Mouse (Mus musculus): ENCODE data around the gene Hoxd9.

Gene Hoxd9

DNA sequence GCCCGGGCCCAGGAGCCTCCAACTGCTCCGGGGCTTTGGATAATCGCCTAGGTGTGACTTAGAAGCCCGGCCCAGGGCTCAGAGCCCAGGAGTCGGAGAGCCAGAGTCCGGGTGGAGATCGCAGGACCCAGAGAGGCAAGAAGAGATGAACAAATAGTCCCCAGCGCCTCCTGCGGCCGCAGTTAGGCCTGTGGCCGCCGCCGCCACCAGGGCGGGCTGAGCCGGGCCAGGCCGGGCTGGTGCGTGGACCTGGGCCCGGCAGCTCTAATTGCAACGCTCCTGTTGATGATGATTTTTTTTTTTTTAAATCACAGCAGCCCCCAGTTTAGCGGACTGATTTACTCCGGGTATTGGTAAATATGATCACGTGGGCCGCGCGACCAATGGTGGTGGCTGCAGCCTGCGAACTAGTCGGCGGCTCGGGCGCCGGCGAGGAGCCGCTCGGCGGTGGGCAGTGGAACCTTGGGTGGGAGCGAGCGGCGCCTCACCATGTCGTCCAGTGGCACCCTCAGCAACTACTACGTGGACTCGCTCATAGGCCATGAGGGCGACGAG, at the start of gene Hoxd9:
Gene Hoxd9, plus strand, starts transcription at position 161 of the 555 bp plus-strand sequence.
- no peak for DNase-seq (ENCODE audit: low read depth)

DNA sequence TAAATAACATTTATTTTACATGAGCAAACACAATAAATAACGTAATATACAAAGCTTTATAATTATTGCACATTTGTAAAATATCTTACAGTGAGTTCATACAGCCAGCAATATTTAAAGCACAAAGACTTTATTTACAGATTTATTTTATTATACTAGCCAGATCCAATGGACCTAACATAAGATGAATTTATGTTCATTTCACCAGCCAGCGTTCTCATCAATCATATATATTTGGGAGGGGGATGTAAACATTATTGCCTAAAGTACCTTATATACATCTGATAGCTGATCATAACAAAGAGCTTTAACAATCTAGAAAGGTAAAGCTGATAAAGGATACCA, 44.6 kb upstream of the Hoxd9 start:
- no peak for DNase-seq (ENCODE audit: low read depth)

DNA sequence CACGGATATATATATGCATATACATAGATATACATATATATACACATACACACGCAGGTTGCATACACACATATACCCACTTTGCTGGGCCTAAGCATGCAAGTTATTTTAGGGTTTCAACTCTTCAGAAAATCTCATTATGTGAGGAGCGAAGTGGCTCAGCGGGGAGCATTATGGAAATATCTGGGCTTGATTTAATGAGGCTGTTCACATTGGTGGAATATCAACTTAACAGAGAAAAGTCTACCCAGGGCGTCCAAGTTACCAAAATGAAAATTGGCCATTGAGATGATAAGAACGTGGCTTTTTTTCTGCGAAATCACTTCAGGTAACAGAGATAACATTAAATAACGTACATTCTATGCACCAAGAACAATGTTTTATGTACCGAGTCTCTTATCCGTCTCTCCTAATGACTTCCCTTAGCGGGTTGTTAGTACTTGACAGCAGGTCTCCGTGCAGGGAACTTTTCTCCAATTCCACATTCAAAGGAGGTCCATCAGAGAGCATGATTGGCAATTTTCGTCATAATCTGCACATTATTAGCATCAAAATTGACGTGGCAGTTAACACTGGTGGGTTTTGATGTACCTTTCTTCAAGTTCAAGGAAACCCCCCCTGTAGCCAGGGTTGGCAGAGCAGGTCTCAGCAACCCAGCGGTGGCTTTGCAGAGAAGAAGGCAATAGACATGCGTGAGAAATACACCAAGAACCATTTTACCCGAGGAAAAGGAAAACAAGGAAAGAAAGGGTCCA, 43.6 kb upstream of the Hoxd9 start:
- no peak for DNase-seq (ENCODE audit: low read depth)

DNA sequence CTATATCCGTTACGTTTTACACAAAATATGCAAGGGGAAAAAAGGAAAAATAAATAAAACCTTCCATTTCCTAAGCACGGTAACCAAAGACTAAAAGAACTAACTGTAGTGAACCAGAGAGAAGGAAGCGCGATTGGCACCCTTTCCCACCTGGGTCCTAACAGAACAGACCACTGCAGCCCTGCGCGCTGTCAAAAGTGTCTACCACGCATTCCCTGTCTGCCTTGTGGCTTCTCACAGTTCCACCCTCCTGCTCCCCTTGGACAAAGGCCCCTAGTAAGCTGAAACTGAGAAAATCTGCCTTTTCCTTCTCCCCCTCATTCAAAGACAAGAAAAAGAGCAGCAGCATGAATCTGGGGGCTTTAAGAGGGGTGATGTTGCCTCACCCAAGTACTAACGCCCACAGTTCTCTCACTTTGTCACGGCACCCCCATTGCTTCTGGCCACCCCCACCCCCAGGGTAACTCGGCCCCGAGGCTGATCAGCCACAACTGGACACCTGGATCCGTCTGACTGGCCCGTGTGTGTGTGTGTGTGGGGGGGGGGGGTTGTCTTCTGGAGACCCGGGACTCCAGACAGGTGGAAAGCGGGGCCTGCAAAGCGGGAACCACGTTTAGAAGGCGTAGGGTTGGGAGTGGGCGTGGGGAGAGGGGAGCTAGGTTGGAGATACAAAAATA, 42.6 kb upstream of the Hoxd9 start:
- DNase-seq (ENCODE audit: low read depth), result no peak

DNA sequence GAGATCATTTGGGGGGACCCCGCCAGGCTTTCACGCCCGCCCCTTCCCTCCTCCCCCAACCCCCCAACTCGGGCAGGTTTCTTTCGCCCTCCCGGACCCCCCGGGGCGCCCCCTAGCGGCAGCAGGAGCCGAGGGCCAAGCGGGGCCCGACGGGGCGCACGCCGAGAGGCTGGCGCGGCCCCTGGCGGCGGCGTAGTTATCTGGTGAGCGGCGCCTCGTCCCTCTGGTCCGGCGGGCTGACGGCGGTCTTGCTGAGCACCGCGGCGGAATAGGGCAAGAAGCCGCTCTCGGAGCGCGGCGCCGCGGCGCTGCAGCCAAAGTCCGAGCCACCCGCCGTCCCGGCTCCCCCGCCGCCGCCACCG, 42.1 kb upstream of the Hoxd9 start:
- DNase-seq (ENCODE audit: low read depth), result no peak

DNA sequence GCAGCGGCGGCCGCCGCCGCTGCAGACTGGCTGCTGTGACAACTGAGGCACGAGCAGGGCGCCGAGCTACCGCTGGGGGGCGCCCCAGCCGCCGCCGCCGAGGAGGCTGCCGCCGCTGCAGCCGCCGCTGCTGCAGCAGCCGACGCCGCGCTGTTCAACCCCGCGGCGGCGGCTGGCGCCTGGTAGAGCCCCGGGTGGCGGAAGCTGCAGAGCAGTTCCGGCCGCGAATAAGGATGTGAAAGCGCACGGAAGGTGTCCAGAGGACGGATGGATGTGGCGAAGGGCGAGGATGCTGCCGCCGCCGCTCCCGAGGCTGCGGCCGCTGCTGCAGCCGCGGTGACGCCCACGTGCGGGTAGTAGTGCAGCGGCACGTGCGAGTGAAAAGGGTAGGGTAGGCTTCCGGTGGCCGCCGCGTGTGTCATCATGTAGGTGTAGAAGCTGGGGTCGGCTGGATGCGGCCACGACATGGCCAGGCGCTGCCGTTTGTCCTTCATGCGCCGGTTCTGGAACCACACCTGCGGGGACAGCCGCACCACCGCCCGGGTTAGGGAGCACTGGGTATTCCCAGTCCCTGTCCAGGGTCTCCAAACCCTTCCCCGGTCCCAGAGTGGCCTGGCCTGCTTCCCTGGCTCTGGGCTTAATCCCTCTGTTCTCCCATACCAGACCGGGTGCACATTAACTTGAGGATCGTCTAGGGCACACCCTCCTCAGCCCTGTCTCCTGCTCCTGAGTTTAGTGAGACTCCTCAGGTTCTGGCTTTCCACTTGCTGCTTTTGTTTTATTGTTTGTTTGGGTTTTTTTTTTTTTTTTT, 41.5 kb upstream of the Hoxd9 start:
- no peak for DNase-seq (ENCODE audit: low read depth)

DNA sequence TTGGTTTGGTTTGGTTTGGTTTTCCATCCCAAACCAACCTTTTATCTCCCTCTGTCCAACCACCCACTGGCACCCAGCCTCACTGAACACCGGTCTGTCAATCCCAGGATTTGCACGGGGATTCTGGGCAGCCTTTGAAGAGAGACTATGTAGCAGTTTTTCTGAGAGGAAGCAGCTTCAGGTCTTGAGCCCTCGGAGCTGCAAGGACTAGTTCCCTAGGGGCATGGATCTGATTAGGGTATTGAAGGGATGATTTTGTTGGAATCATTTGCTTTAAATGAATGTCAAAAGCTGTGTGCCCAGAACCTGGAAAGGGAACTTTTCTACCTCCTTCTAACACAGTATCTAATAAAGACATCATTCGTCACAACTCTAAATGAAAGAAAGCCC, 40.9 kb upstream of the Hoxd9 start:
- DNase-seq (ENCODE audit: low read depth), result no peak

DNA sequence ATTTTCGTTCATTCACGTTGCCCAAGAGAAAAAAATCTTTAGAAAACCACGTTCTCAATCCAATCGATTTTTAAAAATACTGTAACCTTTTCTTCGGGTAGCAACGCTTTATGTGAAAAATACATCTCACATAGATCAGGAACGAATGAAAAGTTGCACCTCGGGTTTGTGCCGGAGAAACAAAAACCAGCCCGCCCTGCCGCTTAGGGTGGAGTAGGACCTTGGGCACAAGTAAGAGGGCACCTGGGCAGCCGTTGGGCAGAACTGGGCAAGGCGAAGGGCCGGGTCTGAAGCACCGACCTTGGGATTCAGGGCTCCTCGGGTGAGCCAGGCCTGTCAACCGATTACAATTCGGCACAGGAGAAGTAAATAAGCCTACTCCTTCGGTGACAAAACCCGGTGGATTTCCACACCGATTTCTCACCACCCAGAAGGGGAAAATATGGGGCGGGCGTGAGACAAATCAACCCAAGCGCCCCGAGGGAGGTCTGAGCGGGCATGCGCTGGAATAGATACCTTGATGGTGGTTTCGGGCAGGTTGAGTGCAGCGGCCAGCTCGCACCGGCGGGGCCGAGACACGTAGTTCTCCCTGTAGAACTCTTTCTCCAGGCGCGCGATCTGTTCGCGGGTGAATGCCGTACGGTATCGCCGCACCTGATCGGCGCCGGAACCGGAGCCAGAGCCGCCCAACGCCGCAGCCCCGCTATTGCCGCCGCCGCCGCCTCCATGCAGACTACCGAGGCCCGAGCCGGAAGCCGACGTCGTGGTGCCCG, 40.1 kb upstream of the Hoxd9 start:
- DNase-seq (ENCODE audit: low read depth), result no peak

DNA sequence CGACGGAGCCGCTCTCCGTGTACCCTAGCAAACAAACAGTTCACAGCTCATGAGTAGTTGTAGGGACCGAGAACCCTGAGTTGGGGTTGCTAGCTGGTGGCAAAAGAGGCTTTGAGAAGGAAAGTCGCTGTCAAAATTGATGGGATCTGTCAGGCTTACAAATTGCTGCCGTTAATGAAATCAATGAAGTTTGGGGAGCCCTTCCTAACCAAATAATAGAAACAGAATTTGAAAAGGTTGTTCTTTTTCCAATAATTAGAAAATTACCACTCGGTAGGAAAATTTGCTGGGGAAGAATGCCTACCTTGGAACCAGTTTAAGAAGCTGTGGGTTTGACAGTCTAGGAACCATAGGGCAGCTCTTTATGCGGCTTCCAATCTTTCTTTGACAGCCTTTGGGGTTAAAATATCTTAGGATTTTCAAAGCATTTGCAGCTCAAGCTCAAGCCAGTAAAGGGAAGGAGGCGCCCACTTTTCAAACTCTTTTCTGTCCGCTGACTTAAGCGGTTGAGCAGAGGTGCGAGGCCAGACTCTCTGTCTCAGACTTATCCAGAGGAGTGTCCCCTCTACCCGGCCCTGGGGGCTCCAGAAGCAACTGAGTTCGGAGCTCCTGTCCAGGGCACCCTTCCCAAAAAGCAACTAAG, 39.4 kb upstream of the Hoxd9 start:
- DNase-seq (ENCODE audit: low read depth), result no peak

DNA sequence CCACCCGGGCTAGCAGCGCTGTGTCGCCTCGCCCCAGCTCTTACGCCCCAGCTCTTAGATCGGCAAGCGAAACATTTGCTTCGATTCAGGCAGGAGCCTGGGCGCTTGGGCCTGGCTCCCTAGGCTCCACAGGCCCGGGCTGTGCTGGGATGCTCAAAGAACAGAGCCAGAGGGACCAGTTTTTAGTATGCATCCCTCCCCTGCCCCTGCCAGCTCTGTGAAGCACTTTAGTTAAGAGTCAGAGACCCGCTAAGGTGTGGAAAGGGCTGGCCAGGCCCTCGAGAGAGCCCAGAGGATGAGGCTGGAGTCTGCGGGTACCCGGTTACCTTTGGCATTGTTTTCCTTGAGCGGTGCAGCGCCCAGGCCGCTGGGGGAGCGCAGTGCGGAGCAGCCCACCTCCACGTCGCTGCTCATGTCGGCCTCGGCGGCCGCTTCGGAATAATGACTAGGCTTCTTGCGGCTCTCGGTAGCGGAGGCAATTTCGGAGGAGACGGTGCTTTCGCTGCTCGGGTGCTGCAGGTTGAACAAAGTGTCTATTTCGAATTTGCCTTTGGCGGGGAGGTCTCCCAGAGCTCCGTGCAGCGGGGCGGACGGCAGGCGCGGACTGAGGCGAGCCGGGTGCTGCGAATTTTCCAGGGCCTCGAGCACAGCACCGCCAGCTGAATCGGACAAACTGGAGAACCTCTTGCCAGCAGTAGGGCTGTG, 38.7 kb upstream of the Hoxd9 start:
- DNase-seq (ENCODE audit: low read depth), result no peak

DNA sequence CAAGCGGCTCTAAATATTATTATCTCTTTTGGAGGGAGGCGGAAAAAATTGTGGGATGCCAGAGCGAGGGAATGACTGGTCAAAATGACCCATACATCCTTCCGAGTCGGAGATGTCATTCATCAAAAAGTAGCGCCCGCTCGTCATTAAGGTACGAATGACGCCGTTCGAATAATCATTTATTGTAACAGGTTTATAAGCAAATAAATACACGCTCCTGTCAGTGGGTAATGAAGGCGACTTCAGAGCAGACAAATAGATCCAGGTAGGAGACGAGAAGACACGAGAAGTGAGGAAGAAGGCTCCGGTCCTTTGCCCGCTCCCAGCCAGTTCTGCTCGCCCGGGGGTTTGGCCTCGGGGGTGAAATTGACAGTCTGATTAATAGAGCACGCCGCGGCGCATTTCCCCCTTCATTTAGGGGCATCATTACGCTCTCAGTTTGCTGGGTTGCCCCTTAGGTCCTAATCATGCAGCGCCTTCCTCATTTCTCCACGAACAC, 38.0 kb upstream of the Hoxd9 start, which contains the start of gene Evx2:
Gene Evx2, minus strand, starts transcription at position 51 of the 499 bp plus-strand sequence.
- DNase-seq (ENCODE audit: low read depth), result no peak

DNA sequence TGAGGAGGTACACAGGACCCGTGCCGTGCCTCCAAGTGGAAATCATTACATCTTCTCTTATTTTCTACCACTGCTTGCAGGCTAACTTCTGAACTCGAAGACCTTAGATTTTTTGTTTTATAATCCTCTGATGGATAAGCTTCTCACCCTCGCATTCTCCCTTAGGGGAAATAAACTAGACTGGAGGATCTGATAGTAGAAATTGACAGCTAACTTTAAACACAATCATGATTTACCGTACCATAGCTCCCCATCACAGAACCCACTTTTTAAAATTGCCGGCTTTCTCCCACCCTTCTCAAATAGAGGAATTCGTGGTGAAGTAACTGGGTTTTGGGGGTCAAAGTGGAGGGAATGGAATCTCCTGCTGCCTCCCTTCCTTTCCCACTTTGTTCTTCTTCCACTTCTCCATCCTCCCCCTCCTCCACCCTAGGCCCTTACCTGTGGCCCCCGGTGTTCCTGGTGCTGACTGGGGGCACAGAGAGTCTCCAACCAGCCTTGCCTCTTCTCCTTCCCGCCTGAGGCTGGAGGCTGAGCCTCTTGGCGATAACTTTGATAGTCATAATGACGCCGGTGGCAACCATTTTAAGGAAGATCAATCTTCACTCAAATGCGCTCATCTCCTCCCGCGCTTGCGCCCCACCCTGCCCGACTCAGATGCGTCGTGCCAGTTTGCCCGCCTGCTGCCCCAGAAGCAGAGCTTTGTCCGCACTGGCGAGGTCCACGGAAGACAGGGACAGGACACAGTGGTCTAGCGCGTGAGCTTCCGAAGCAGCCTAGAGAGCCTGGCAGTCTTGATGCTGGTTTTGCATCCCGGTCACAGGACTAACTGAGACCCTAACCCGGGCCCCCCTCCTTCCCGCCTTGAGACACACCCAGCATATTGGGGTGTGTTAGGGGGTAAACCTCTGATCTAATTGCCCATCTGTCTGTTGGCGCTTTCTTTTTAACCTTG, 36.8 kb upstream of the Hoxd9 start:
- no peak for DNase-seq (ENCODE audit: low read depth)

DNA sequence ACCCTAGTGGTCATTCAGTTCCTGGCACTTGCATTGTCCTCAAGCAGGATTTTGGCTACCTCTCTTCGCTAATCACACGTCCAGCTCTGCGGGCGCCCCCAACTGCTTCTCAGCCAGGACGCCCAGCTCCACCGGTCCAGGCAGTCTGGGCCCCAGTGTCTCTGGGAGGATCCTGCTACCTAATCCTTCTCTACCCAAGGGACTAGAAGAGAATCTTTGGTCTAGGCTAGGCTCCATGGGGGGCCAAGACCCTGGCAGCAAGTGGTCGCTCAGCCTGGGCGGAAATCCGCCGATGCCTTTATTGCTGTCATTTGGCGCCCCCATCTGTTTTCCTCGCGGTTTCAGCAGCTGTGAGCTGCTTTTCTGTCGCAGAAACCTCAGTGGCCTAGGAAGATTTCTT, 35.8 kb upstream of the Hoxd9 start:
- no peak for DNase-seq (ENCODE audit: low read depth)

DNA sequence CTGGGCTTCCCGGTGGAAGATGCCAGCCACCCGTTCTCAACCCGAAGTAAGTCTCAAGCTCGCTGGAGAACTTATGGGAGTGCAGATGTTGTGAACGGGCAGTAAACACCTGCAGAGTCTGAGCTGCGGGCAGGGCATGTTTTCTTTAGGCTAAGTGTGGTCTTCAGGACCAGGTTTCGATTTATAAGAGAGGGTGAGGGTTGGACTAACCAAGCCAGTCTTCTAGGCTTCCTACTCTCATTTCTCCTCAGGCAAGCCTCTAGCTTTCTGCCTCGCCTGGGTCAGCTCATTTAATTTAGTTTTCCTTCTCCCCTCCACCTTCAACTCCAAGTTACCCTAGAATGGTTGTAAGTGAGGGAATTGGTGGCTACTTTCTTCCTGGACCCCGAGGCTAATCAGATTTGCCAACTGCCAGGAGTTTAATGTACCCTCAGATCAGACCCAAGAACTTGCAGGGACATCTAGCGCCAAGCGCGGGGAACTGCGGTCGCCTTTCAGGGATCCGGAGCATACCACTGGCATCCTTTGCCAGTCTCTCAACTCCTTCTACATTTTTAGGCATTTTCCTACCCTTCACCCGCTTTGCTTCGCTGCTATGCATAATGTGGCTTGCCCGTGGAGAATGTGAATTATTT, 34.1 kb upstream of the Hoxd9 start:
- no peak for DNase-seq (ENCODE audit: low read depth)

DNA sequence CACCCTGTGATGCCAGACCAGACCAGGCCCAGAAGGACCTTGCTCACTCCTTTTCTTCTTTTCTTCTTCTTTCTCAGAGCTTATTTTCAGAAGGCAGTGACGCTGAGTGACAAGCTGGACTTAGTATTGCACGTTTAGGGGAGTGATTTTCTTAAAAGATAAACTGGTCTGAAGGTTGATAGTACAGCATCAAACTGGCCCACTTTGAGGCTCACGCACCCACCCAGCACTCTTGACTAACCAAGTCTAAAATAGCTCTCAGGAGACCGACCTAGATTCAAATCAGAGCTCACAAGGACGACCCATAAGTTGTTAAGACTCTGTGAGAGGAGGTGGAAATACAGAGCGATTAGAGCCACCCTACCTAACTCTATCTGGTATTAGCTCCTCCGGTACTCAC, 31.1 kb upstream of the Hoxd9 start:
- DNase-seq (ENCODE audit: low read depth), result no peak

DNA sequence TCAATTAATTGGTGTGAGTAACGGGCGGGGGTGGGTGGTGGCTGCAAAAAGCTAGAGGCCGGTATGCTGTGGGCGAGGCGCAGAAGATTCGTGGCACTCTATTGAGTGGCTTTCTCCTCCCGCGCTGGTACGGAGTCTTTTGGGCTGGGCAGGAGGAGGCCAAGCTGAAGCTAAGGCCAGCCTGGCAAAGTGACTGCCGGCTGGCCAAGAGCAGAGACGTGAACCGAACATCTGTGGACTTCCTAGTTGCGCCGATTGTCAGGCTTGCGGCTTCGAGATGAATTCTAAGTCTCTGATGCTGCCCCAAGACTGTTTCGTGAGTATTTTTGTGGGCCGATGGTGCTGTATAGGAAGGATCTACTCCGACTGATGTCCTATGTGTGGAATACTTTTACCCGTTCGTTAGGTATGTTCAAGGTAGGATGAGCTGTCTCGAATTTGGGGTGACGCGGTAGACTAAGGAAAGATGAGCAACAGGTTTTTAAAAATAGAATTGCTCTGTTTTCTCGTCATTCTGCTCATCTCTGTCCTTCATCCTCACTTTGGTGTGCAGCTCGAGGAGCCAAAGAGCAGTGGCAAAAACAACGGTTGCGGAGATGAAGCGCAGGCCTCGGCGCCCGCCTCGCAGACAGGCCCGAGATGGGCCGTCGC, 30.2 kb upstream of the Hoxd9 start:
- DNase-seq (ENCODE audit: low read depth), result no peak

DNA sequence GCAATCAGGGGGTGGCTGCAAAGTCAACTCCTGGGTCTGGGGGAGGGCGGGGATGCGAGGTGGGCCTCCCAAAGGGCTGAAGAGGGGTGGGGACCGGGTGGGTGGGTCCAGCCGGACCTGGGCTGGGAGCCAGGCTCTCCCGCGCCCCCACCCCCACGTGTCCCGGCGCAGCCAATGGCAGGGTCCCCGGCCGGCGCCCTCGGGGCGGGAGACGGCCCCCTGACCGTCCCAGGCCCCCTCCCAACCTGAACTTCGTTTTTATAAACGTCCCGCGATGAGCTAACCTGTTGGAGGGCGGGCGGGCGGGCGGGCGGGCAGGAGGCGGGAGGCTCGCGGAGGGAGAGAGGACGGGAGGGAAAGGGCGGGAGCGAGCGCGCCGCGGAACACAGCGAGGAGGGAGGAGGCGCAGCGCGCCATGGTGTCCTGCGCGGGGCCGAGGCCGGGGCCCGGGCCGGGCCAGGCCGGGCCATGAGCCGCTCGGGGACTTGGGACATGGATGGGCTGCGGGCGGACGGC, 29.6 kb upstream of the Hoxd9 start, which contains the start of gene Hoxd13:
Gene Hoxd13, plus strand, starts transcription at position 469 of the 516 bp plus-strand sequence.
- no peak for DNase-seq (ENCODE audit: low read depth)
